Mouse (Mus musculus) liver, adult 2 months (tissue): ENCODE results near the gene Gm49405. TPM values are rescaled to one million over a fixed set of nuclear protein-coding genes. Genes with fewer than 3 reads are reported as not detected.

ENCODE experiments used
- DNase-seq: peaks from one replicate; pipeline ENCODE4 v3.0.0-alpha.2; 2011; ENCODE audit warnings: low read depth, low spot score; ENCODE audit errors: extremely low read depth
- H3K27ac ChIP-seq: fragments of 200-500 bp; replicated peaks from 2 replicates; pipeline ENCODE4 v1.5.1; 2012; ENCODE audit warnings: low read depth, mild to moderate bottlenecking, control low read depth, inconsistent platforms, low read length; ENCODE audit not compliant: insufficient read depth
- H3K27me3 ChIP-seq: fragments of 200-500 bp; 2 replicates; pipeline ENCODE4 v1.6.1; 2012; ENCODE audit warnings: mild to moderate bottlenecking, moderate library complexity, low read length, inconsistent platforms; ENCODE audit not compliant: control insufficient read depth, insufficient read depth
- H3K36me3 ChIP-seq: fragments of 200-500 bp; 2 replicates; pipeline ENCODE4 v1.6.1; 2012; ENCODE audit warnings: low read length, inconsistent platforms; ENCODE audit not compliant: control insufficient read depth, insufficient read depth
- H3K4me1 ChIP-seq: fragments of 200-500 bp; 2 replicates; pipeline ENCODE4 v1.6.1; 2011; ENCODE audit warnings: low read length; ENCODE audit not compliant: control insufficient read depth, insufficient read depth
- H3K4me3 ChIP-seq: fragments of 200-500 bp; 2 replicates; pipeline ENCODE4 v1.5.1; 2011; ENCODE audit warnings: low read depth, mild to moderate bottlenecking, control low read depth, low read length, moderate library complexity; ENCODE audit not compliant: insufficient read depth
- H3K79me2 ChIP-seq: fragments of 200-500 bp; 2 replicates; pipeline ENCODE4 v1.6.1; 2012; ENCODE audit warnings: inconsistent platforms, mild to moderate bottlenecking, low read length, moderate library complexity; ENCODE audit not compliant: control insufficient read depth, insufficient read depth
- H3K9ac ChIP-seq: fragments of 200-500 bp; 2 replicates; pipeline ENCODE4 v1.6.1; 2012; ENCODE audit warnings: low read depth, mild to moderate bottlenecking, control low read depth, inconsistent platforms, low read length
- CTCF ChIP-seq: fragments of 200-500 bp; IDR thresholded peaks from 2 replicates; pipeline ENCODE4 v1.5.1; 2011; ENCODE audit warnings: low read depth, low read length, control low read depth
- POLR2A ChIP-seq: fragments of 200-500 bp; IDR thresholded peaks from 2 replicates; pipeline ENCODE4 v1.6.1; 2011; ENCODE audit warnings: low read length, control low read depth; ENCODE audit not compliant: insufficient read depth; ENCODE audit errors: extremely low read depth
- WGBS: fragments of 180-500 bp; shearing (Covaris S2); methylation state at CpG from one replicate; pipeline ENCODE4 v1.1.7; 2018; 5-methylcytosine and 5-hydroxymethylcytosine counted together
- polyA plus RNA-seq: library from polyadenylated mRNA; depleted of rRNA; stranded (reverse); fragments of >200 nt; gene quantifications from 2 replicates; pipeline ENCODE4 v1.2.3, GENCODE M21; 2012
- total RNA-seq: library from RNA; depleted of rRNA; stranded (reverse); fragments of >200 nt; gene quantifications from 2 replicates; pipeline ENCODE4 v1.2.3, GENCODE M21; 2014

Gene Gm49405
- total and polyA plus RNA-seq, 2 experiments, result 0.92 to 1.1 TPM

DNA sequence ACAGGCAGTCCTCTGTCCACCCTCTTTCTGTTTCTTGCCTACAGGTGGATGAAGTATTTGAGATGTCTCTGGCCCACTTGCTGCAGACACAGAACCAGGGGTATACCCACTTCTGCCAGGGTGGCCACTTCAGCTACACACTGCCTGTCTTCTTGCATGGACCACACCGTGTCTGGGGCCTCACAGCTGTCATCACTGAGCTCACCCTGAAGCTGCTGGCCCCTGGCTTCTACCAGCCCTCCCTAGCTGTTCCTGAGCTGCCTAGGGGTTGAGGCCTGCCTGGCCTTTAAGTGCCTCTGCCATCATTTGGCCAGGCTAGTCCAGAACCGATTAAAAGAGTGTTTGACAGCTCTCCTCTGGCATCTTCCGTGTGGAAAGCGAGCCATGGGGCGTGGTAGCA is 1.3 kb downstream of the Gm49405 start:
- TF ChIP-seq POLR2A, result no peak
- no peak for TF ChIP-seq CTCF
- Histone ChIP-seq H3K27ac (no peak overlapping the region), H3K4me1 (peaks cover 12% of the 10 kb centered on the region), H3K36me3 (peaks cover 2% of the 10 kb centered on the region; the same call in 1 of the 2 replicates), H3K9ac (no peak overlapping the region), H3K4me3 (no peak overlapping the region), H3K79me2 (no peaks in the 10 kb centered on the region), H3K27me3 (no peaks in the 10 kb centered on the region)
- WGBS, result 96% methylated on average over 5 of the region's 5 CpGs
- DNase-seq, result no peak

DNA sequence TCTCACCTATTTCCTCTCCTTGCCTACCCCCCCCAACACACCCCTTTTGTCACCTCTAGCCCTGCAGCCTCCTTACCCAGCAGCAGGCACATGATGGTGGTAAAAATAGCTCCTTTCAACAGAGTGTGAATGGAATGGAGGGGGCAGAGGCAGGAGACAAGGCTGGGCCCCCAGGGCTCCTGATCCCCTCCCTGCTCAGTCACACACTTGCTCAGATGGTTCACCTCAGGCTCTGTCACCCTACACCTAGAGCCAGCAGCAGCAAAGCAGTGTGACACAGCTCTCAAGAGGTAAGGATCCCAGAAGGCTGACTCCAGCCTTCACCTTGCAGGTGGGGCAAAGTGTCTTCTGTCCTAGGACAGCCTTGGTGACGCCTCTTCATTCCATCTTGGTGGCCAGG is 2.7 kb downstream of the Gm49405 start, which contains the start of gene Doc2g:
Doc2g (plus strand) TSS at position 202 of the 400 bp plus-strand sequence.
- peaks cover 10% of the 10 kb centered on the region for H3K4me1 ChIP-seq
- WGBS, result 90% methylated on average over 1 of the region's 1 CpGs
- H3K9ac ChIP-seq, result no peak within 1 kb of the TSS
- H3K4me3 ChIP-seq, result no peak within 1 kb of the TSS
- H3K27me3 ChIP-seq, result no peaks in the 10 kb centered on the region
- no peak for DNase-seq
- no peak within 1 kb of the TSS for H3K27ac ChIP-seq
- H3K36me3 ChIP-seq, result peaks cover 6% of the 10 kb centered on the region; the same call in 1 of the 2 replicates
- TF ChIP-seq CTCF (no peak), POLR2A (no peak)
- H3K79me2 ChIP-seq, result no peaks in the 10 kb centered on the region

DNA sequence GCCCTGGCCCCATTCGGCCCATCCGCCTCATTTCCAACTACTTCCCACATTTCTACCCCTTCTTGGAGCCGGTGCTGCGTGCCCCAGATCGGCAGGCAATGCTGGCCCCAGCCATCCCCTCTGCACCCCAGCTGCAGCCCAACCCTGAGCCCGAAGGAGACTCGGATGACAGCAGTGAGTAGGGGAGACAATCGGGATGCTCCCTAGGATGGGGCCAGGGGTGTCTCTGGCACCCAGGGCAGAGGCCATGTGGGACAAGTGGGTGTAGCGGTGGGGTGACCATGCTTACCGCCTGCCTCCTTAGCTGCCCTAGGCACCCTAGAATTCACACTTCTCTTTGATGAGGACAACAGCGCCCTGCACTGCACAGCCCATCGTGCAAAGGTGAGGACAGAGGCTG is 3.2 kb downstream of the Gm49405 start:
- H3K4me1 ChIP-seq, result peaks cover 10% of the 10 kb centered on the region
- WGBS, result 88% methylated on average over 12 of the region's 12 CpGs
- no peaks in the 10 kb centered on the region for H3K27me3 ChIP-seq
- no peak overlapping the region for H3K27ac ChIP-seq
- peaks cover 11% of the 10 kb centered on the region; the same call in 1 of the 2 replicates for H3K36me3 ChIP-seq
- no peaks in the 10 kb centered on the region for H3K79me2 ChIP-seq
- no peak for TF ChIP-seq CTCF
- no peak for TF ChIP-seq POLR2A
- DNase-seq, result no peak
- no peak overlapping the region for H3K9ac ChIP-seq
- no peak overlapping the region for H3K4me3 ChIP-seq

DNA sequence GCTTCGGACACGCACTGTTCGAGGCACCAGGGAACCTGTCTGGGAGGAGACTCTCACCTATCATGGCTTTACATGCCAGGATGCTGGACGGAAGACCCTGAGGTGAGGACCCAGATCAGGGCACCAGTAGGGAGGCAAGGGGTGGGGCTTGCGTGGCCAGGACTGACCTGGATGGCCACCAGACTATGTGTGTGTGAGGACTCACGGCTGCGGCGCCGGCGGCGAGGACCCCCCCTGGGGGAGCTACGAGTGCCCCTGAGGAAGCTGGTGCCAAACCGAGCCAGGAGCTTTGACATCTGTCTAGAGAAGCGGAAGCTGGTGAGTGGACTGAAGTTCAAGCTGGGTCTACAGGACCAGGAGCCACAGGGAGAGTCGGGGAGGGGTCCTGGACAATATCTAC is 3.9 kb downstream of the Gm49405 start:
- no peaks in the 10 kb centered on the region for H3K27me3 ChIP-seq
- peaks cover 10% of the 10 kb centered on the region for H3K4me1 ChIP-seq
- 90% methylated on average over 15 of the region's 15 CpGs for WGBS
- no peak overlapping the region for H3K27ac ChIP-seq
- no peaks in the 10 kb centered on the region for H3K79me2 ChIP-seq
- no peak overlapping the region for H3K4me3 ChIP-seq
- no peak overlapping the region for H3K9ac ChIP-seq
- TF ChIP-seq CTCF (no peak), POLR2A (no peak)
- no peak for DNase-seq
- peaks cover 14% of the 10 kb centered on the region; the same call in 1 of the 2 replicates for H3K36me3 ChIP-seq

DNA sequence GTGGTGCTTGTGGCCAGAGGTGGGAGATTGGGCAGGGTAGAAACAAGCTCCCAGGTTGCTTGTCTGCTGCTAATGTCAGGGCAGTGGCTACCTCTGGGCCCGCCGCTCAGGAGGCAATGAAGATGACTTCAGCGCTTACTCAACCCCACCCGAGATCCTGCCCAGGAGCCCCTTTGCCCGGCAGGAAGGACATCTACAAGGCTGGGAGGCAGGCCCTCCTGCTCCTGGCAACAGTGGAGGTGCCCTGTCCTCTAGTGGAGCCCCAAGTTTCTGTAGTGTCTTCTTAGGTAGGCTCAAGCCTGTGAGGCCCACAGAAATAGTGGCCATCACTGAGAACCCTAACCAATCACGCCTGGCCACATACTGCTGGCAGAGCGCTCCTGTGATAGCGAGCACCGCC is 4.7 kb downstream of the Gm49405 start:
- no peak for DNase-seq
- no peak overlapping the region for H3K27ac ChIP-seq
- peaks cover 17% of the 10 kb centered on the region; the same call in 1 of the 2 replicates for H3K36me3 ChIP-seq
- peaks cover 5% of the 10 kb centered on the region for H3K4me1 ChIP-seq
- H3K79me2 ChIP-seq, result no peaks in the 10 kb centered on the region
- no peaks in the 10 kb centered on the region for H3K27me3 ChIP-seq
- no peak overlapping the region for H3K4me3 ChIP-seq
- 91% methylated on average over 9 of the region's 9 CpGs for WGBS
- no peak overlapping the region for H3K9ac ChIP-seq
- no peak for TF ChIP-seq CTCF
- no peak for TF ChIP-seq POLR2A

- Histone ChIP-seq H3K27me3 (no peaks in the 10 kb centered on the region), H3K4me1 (peaks cover 5% of the 10 kb centered on the region), H3K4me3 (no peak overlapping the region), H3K9ac (no peak overlapping the region), H3K36me3 (peaks cover 17% of the 10 kb centered on the region; the same call in 1 of the 2 replicates), H3K79me2 (no peaks in the 10 kb centered on the region), H3K27ac (no peak overlapping the region)
- WGBS, result 96% methylated on average over 8 of the region's 8 CpGs
- DNase-seq, result no peak
- no peak for TF ChIP-seq CTCF
- no peak for TF ChIP-seq POLR2A
These were observed 5.5 kb downstream of the Gm49405 start for GRCm38 (mm10) chr19:4005971-4006370.
